Mouse (Mus musculus) bone marrow macrophage, adult 2 months (primary cell): ENCODE measurements at regions not wholly inside any gene's neighbourhood (a gene's known extent, or its start where the extent isn't known, plus 50 kb on each side); places are given as distances from the start of the nearest gene placed in this dataset.

Experiments
- CTCF ChIP-seq: IDR thresholded peaks from 2 replicates; pipeline ENCODE4 v1.5.1; 2012; ENCODE audit warnings: low read depth, mild to moderate bottlenecking, low read length, moderate library complexity
- POLR2A ChIP-seq: IDR thresholded peaks from 2 replicates; pipeline ENCODE4 v1.6.1; 2012; ENCODE audit warnings: mild to moderate bottlenecking, low read depth, low read length, borderline replicate concordance

GRCm38 (mm10) chr3:105171527-105171926, 104.9 kb downstream of the 4930564D02Rik start:
- TF ChIP-seq CTCF (no peak), POLR2A (no peak)
